Mouse (Mus musculus) right cerebral cortex, postnatal 14 days (tissue): ENCODE measurements around the gene Raver1.

Experiments used
- DNase-seq: peaks from one replicate; pipeline ENCODE4 v3.0.0; 2022

The Raver1 gene

GRCm38 (mm10) chr9:21036666-21037065 lies 55.1 kb downstream of the Raver1 start:
- DNase-seq: peak; percentile 27

- DNase-seq: no peak
Observed at GRCm38 (mm10) chr9:21036161-21036560, 55.6 kb downstream of the Raver1 start.

- DNase-seq: no peak
Observed at GRCm38 (mm10) chr9:21035586-21035985, 56.2 kb downstream of the Raver1 start.

GRCm38 (mm10) chr9:21034481-21035085 lies 57.2 kb downstream of the Raver1 start:
- DNase-seq: no peak

GRCm38 (mm10) chr9:21033136-21033535 lies 58.7 kb downstream of the Raver1 start:
- DNase-seq: peak; percentile 70

- DNase-seq: no peak
Observed at GRCm38 (mm10) chr9:21032491-21032890, 59.3 kb downstream of the Raver1 start.

- peak; percentile 80 for DNase-seq
Observed at GRCm38 (mm10) chr9:21031896-21032351, 59.9 kb downstream of the Raver1 start, which contains the start of gene Icam5. Gene Icam5, plus strand, starts transcription at chr9:21032073.

GRCm38 (mm10) chr9:21031251-21031895 lies 60.4 kb downstream of the Raver1 start:
- DNase-seq: peak; percentile 75

- peak; percentile 87 for DNase-seq
Observed at GRCm38 (mm10) chr9:21030781-21031250, 61.0 kb downstream of the Raver1 start.

- DNase-seq: no peak
Observed at GRCm38 (mm10) chr9:21030055-21030600, 61.7 kb downstream of the Raver1 start.

GRCm38 (mm10) chr9:21029291-21030054 lies 62.3 kb downstream of the Raver1 start, which contains the start of gene Icam4:
Gene Icam4, plus strand, starts transcription at chr9:21029373.
- DNase-seq: peak; percentile 79

GRCm38 (mm10) chr9:21028560-21029110 lies 63.2 kb downstream of the Raver1 start:
- DNase-seq: no peak

- no peak for DNase-seq
Observed at GRCm38 (mm10) chr9:21027774-21028290, 64.0 kb downstream of the Raver1 start.

GRCm38 (mm10) chr9:21026849-21027248 lies 65.0 kb downstream of the Raver1 start:
- DNase-seq: no peak

GRCm38 (mm10) chr9:21025258-21025810 lies 66.5 kb downstream of the Raver1 start:
- DNase-seq: no peak
